Mouse (Mus musculus) C2C12 (cell line): ENCODE measurements around the gene Nfe2l3. TPM values are rescaled to one million over a fixed set of nuclear protein-coding genes. Genes with fewer than 3 reads are reported as not detected.

ENCODE experiments used
- H3K27me3 ChIP-seq: one replicate; pipeline ENCODE4 v1.6.1; 2011; ENCODE audit not compliant: control insufficient read depth, insufficient read depth, insufficient read length
- H3K36me3 ChIP-seq: one replicate; pipeline ENCODE4 v1.6.1; 2011; ENCODE audit not compliant: control insufficient read depth, insufficient read depth
- H3K4me3 ChIP-seq: one replicate; pipeline ENCODE4 v1.5.1; 2011; ENCODE audit warnings: mild to moderate bottlenecking, control low read depth; ENCODE audit not compliant: poor library complexity, insufficient read depth, severe bottlenecking
- H3K79me2 ChIP-seq: one replicate; pipeline ENCODE4 v1.6.1; 2011; ENCODE audit not compliant: control insufficient read depth, insufficient read depth
- H3K79me3 ChIP-seq: one replicate; pipeline ENCODE4 v1.6.1; 2011; ENCODE audit warnings: low read depth, control low read depth
- H3ac ChIP-seq: one replicate; pipeline ENCODE3; 2011; ENCODE audit warnings: low read depth; ENCODE audit not compliant: control insufficient read depth, insufficient read length
- CEBPB ChIP-seq: IDR thresholded peaks from one replicate; pipeline ENCODE4 v1.6.1; 2011; ENCODE audit warnings: low read depth, mild to moderate bottlenecking, control low read depth, moderate library complexity
- CTCF ChIP-seq: IDR thresholded peaks from one replicate; pipeline ENCODE4 v1.5.1; 2011; ENCODE audit not compliant: control insufficient read depth, insufficient read depth, insufficient read length
- FOSL1 ChIP-seq: IDR thresholded peaks from one replicate; pipeline ENCODE4 v1.8.0; 2011; ENCODE audit warnings: mild to moderate bottlenecking, low read length; ENCODE audit not compliant: poor library complexity, insufficient read depth, severe bottlenecking
- MAX ChIP-seq: IDR thresholded peaks from one replicate; pipeline ENCODE4 v1.6.1; 2011; ENCODE audit warnings: mild to moderate bottlenecking, control low read depth
- MYOD1 ChIP-seq: IDR thresholded peaks from one replicate; pipeline ENCODE4 v1.6.1; 2011; ENCODE audit warnings: low read depth; ENCODE audit not compliant: control insufficient read depth, insufficient read length
- MYOG ChIP-seq: IDR thresholded peaks from one replicate; pipeline ENCODE4 v1.6.1; 2011; ENCODE audit not compliant: control insufficient read depth, insufficient read length; ENCODE audit errors: extremely low read depth
- USF1 ChIP-seq: IDR thresholded peaks from one replicate; pipeline ENCODE4 v1.6.1; 2011; ENCODE audit warnings: low read depth, mild to moderate bottlenecking, control low read depth, moderate library complexity
- polyA plus RNA-seq: library from polyadenylated mRNA; unstranded; fragments of >200 nt; fragmentation: generic; extraction: Trizol; gene quantifications from one replicate; pipeline ENCODE4 v1.2.1, GENCODE M21; 2012; ENCODE audit warnings: missing spikeins

The Nfe2l3 gene
- polyA plus RNA-seq, 1 experiment, result 0.19 TPM

DNA sequence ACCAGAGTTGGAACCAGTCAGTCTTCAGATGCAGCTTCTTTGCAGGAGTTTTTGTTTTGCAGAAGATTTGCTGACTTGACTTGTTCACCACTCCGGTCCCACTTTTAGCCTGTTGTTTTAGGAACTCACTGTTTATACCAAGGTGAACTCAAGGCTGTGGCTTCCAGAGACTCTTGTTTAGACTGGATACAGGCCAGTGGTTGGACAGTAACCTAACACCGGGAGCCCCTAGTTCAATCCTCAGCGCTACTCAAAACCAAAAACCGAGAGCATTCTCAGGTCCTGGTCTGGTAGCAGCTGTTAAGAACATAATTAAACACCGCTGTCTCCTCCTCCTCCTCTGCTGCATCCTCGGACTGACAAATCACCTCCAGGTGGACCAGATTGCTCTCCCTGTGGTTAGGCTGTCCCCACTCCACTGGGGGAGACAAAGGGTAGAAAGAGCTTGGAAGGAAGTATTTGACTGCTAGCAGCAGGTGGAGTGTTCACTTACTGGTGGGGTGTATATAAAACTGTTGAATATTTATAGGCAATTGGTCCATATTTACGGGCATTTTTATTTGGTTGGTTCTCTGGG, 20.5 kb downstream of the Nfe2l3 start:
- no peaks in the 10 kb centered on the region for H3K79me3 ChIP-seq
- no peaks in the 10 kb centered on the region for H3K27me3 ChIP-seq
- H3ac ChIP-seq, result no peak overlapping the region
- no peaks in the 10 kb centered on the region for H3K79me2 ChIP-seq
- TF ChIP-seq MYOG (no peak), MYOD1 (peak; percentile 60)
- H3K36me3 ChIP-seq, result peaks cover 11% of the 10 kb centered on the region
- no peak overlapping the region for H3K4me3 ChIP-seq

DNA sequence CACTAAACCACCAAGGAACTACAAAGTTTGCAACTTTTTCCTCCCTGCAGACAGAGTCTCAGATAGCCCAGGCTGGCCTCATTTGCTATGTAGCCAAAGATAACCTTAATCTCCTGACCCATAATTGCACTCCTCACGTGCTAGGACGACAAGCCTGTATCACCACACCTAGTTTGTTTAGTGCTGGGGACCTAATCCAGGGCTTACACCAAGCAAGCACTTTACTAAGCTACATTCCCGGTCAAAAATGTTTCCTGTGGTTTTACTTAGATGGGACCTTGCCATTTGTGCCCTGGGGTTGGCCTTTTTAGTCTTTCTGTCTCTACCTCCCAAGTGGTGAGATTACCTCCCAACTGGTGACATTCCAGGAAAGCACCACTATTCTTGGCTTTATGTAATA, 22.5 kb downstream of the Nfe2l3 start:
- Histone ChIP-seq H3K36me3 (peaks cover 30% of the 10 kb centered on the region), H3ac (no peak overlapping the region), H3K79me3 (no peaks in the 10 kb centered on the region), H3K4me3 (no peak overlapping the region), H3K27me3 (no peaks in the 10 kb centered on the region), H3K79me2 (no peaks in the 10 kb centered on the region)
- TF ChIP-seq CTCF (no peak), FOSL1 (no peak), MAX (no peak), CEBPB (no peak), MYOG (no peak), USF1 (no peak), MYOD1 (no peak)

DNA sequence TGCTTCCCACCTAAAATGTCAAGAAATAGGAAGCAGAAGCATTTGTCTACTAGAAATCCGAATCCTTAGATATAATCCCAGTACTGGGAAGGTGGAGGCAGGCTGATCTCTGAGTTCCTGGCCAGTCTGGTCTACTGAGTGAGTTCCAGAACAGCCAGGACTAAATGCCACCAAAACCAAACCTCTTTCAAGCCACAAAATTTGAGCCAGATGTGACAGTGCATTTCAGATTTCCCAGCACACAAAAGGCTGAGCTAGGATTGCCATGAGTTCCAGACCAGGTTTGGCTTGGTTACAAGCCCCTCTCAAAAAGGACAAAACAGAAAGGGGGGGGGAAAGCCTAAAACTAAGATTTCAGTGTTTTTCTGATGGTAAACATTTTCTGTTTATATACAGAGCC, 23.7 kb downstream of the Nfe2l3 start:
- H3K27me3 ChIP-seq, result no peaks in the 10 kb centered on the region
- peaks cover 2% of the 10 kb centered on the region for H3K79me2 ChIP-seq
- TF ChIP-seq MAX (no peak), CTCF (no peak), USF1 (no peak), CEBPB (no peak), MYOD1 (no peak), MYOG (no peak), FOSL1 (no peak)
- no peak overlapping the region for H3ac ChIP-seq
- no peaks in the 10 kb centered on the region for H3K79me3 ChIP-seq
- peaks cover 42% of the 10 kb centered on the region for H3K36me3 ChIP-seq
- no peak overlapping the region for H3K4me3 ChIP-seq

DNA sequence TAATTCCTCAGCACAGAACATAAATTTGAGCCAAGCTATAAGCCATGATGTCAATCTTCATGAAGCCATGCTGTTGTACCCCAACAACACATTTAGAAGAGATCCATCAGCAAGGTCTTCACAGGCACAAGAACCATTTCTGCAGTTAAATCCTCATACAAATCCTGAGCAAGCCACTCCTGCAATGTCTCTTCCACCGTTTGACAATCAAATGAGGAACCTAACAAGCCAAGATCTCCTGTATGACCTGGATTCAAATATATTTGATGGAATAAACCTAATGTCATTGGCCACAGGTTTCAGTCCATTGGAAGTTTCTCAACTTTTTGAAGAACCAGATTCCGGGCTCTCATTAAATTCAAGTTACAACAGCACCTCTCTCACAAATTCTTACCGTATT, 24.8 kb downstream of the Nfe2l3 start:
- H3K79me2 ChIP-seq, result peaks cover 13% of the 10 kb centered on the region
- no peaks in the 10 kb centered on the region for H3K27me3 ChIP-seq
- H3K79me3 ChIP-seq, result peaks cover 2% of the 10 kb centered on the region
- TF ChIP-seq CEBPB (no peak), MAX (no peak), CTCF (no peak), FOSL1 (no peak), MYOD1 (no peak), USF1 (no peak), MYOG (no peak)
- H3ac ChIP-seq, result no peak overlapping the region
- no peak overlapping the region for H3K4me3 ChIP-seq
- H3K36me3 ChIP-seq, result peaks cover 53% of the 10 kb centered on the region

DNA sequence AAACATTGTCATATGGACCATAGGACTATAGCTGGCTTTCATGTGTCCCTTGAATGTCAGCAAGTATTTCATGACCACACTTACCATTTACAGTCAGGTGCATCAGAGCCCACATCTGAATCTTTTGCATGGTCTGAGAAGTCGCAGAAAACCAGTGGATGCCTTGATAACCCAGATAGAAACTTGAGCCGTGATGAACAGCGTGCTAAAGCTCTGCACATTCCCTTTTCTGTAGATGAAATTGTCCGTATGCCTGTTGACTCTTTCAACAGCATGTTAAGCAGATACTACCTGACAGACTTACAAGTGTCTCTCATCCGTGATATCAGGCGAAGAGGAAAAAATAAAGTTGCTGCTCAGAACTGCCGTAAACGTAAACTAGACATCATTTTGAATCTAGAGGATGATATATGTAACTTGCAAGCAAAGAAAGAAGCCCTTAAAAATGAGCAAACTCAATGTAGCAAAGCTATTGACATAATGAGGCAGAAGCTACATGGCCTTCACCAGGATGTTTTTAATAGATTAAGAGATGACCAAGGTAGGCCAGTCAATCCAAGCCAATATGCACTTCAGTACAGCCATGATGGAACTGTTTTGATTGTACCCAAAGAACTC, 25.4 kb downstream of the Nfe2l3 start:
- no peak for TF ChIP-seq CTCF
- no peak for TF ChIP-seq CEBPB
- TF ChIP-seq USF1, result no peak
- no peak for TF ChIP-seq MAX
- TF ChIP-seq MYOG, result no peak
- TF ChIP-seq FOSL1, result no peak
- TF ChIP-seq MYOD1, result no peak

DNA sequence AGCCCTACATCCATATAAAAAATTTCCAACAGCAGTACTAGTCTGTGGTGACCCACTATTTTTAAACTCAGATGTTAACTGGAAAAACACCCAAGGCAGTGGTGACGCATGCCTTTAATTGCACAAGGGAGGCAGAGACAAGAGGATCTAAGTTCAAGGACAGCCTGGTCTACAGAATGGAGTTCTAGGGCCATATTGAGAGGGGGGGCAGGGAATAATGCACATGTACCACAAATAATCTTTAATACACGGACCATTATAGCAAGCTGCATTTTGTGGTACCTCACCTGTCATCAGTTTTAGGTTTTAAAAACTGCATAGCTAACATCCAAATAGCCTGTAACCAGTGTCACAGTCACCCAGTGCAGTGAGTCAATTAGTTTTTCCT, 26.4 kb downstream of the Nfe2l3 start:
- H3K79me3 ChIP-seq, result peaks cover 13% of the 10 kb centered on the region
- no peak overlapping the region for H3ac ChIP-seq
- TF ChIP-seq MAX (no peak), CEBPB (no peak), MYOG (no peak), USF1 (no peak), CTCF (no peak), FOSL1 (no peak), MYOD1 (no peak)
- no peaks in the 10 kb centered on the region for H3K27me3 ChIP-seq
- H3K79me2 ChIP-seq, result peaks cover 29% of the 10 kb centered on the region
- peaks cover 69% of the 10 kb centered on the region for H3K36me3 ChIP-seq
- H3K4me3 ChIP-seq, result no peak overlapping the region

More for the DNA sequence above, 25.4 kb downstream of the Nfe2l3 start:
- H3K79me2 ChIP-seq, result peaks cover 19% of the 10 kb centered on the region
- no peak overlapping the region for H3K4me3 ChIP-seq
- no peak overlapping the region for H3ac ChIP-seq
- H3K79me3 ChIP-seq, result peaks cover 2% of the 10 kb centered on the region
- H3K36me3 ChIP-seq, result peaks cover 59% of the 10 kb centered on the region
- H3K27me3 ChIP-seq, result no peaks in the 10 kb centered on the region
